27 mouse cellular contexts compared by ENCODE assay signal in genomic region chr14:12394318-12394717, GRCm38 (mm10). TPM values are rescaled to one million over a fixed set of nuclear protein-coding genes. Genes with fewer than 3 reads are reported as not detected.
DNase-seq lines count a peak whose midpoint lies in the region; ATAC-seq and TF ChIP-seq lines count a peak whose summit lies in the region.
"Had no signal": no experiment of that assay in that cellular context is flagged by ENCODE, and none has a peak within 500 bp of the region (broad histone marks: within the 10 kb centered on the region; RNA-seq: fewer than 3 reads in every experiment).

No protein-coding gene starts in this region.

- H3K36me3 ChIP-seq in forebrain, embryonic 11.5 days (ENCODE audit: control insufficient read depth, insufficient read depth, low read length): no peaks in the 10 kb centered on the region
- H3K36me3 ChIP-seq in forebrain, embryonic 15.5 days: no peaks in the 10 kb centered on the region
- no peaks in the 10 kb centered on the region for H3K36me3 ChIP-seq in midbrain, embryonic 15.5 days (replicated peaks)
- no peaks in the 10 kb centered on the region for H3K36me3 ChIP-seq in embryonic facial prominence, embryonic 10.5 days (replicated peaks)
- H3K36me3 ChIP-seq: embryonic facial prominence, embryonic 15.5 days; heart, embryonic 15.5 days; hindbrain, embryonic 13.5 days; intestine, embryonic 15.5 days; kidney, embryonic 15.5 days had no signal

- H3K4me1 ChIP-seq in forebrain, embryonic 11.5 days (replicated peaks; ENCODE audit: control insufficient read depth, insufficient read depth, low read length): peaks cover 42% of the 10 kb centered on the region
- H3K4me1 ChIP-seq in forebrain, embryonic 15.5 days: peaks cover 56% of the 10 kb centered on the region
- peaks cover 10% of the 10 kb centered on the region for H3K4me1 ChIP-seq in midbrain, embryonic 15.5 days
- H3K4me1 ChIP-seq in embryonic facial prominence, embryonic 10.5 days: peaks cover 50% of the 10 kb centered on the region
- H3K4me1 ChIP-seq: heart, embryonic 15.5 days; intestine, embryonic 15.5 days; kidney, embryonic 15.5 days had no signal

- H3K4me2 ChIP-seq in forebrain, embryonic 11.5 days (ENCODE audit: low read depth, low read length, severe bottlenecking): no peak overlapping the region
- no peak overlapping the region for H3K4me2 ChIP-seq in forebrain, embryonic 15.5 days (replicated peaks)
- no peak overlapping the region for H3K4me2 ChIP-seq in midbrain, embryonic 15.5 days
- H3K4me2 ChIP-seq: embryonic facial prominence, embryonic 15.5 days; heart, embryonic 11.5 days; heart, embryonic 15.5 days; hindbrain, embryonic 13.5 days; intestine, embryonic 15.5 days; kidney, embryonic 15.5 days had no signal

- ATAC-seq in forebrain, embryonic 11.5 days (replicated peaks; ENCODE audit: low FRiP score): no peak; the same call in 1 of the 2 replicates
- ATAC-seq in forebrain, embryonic 15.5 days (replicated peaks): no peak; the same call in 1 of the 2 replicates
- ATAC-seq in midbrain, embryonic 15.5 days (replicated peaks): no peak
- ATAC-seq: activated CD4-positive, CD25-positive, alpha-beta regulatory T cell, adult 4 months; intestine, embryonic 15.5 days; Patski had no signal

- H3K4me3 ChIP-seq in layer of hippocampus, adult 2 months: no peak overlapping the region
- H3K4me3 ChIP-seq in forebrain, embryonic 11.5 days (ENCODE audit: low read depth, low read length): no peak overlapping the region
- no peak overlapping the region for H3K4me3 ChIP-seq in forebrain, embryonic 15.5 days
- no peak overlapping the region for H3K4me3 ChIP-seq in midbrain, embryonic 15.5 days
- H3K4me3 ChIP-seq in embryonic facial prominence, embryonic 10.5 days: no peak overlapping the region
- H3K4me3 ChIP-seq: embryonic facial prominence, embryonic 15.5 days; erythroblast, embryonic 14.5 days; gastrocnemius, adult 2 months; heart, embryonic 15.5 days; hindbrain, embryonic 13.5 days; intestine, embryonic 15.5 days; kidney, embryonic 15.5 days had no signal

- no peak for TF ChIP-seq CTCF in layer of hippocampus, adult 2 months (conservative IDR thresholded peaks at IDR 0.05)

- H3K9me3 ChIP-seq in forebrain, embryonic 11.5 days (ENCODE audit: control insufficient read depth, low read length): no peaks in the 10 kb centered on the region
- H3K9me3 ChIP-seq in forebrain, embryonic 15.5 days: no peaks in the 10 kb centered on the region
- no peaks in the 10 kb centered on the region for H3K9me3 ChIP-seq in midbrain, embryonic 15.5 days
- no peaks in the 10 kb centered on the region for H3K9me3 ChIP-seq in embryonic facial prominence, embryonic 10.5 days
- H3K9me3 ChIP-seq: embryonic facial prominence, embryonic 15.5 days; heart, embryonic 15.5 days; hindbrain, embryonic 13.5 days; intestine, embryonic 15.5 days; kidney, embryonic 15.5 days had no signal

- H3K27ac ChIP-seq in layer of hippocampus, adult 2 months: peak overlapping the region; percentile 32; the same call in 1 of the 2 replicates
- H3K27ac ChIP-seq in forebrain, embryonic 11.5 days (ENCODE audit: low read depth, low read length): peak overlapping the region; percentile 2; the same call in 1 of the 2 replicates
- peak overlapping the region; percentile 59 for H3K27ac ChIP-seq in forebrain, embryonic 15.5 days (replicated peaks)
- no peak overlapping the region for H3K27ac ChIP-seq in midbrain, embryonic 15.5 days
- no peak overlapping the region for H3K27ac ChIP-seq in embryonic facial prominence, embryonic 10.5 days (replicated peaks)
- H3K27ac ChIP-seq: embryonic facial prominence, embryonic 15.5 days; gastrocnemius, adult 2 months; heart, embryonic 15.5 days; hindbrain, embryonic 13.5 days; intestine, embryonic 15.5 days; kidney, embryonic 15.5 days had no signal

- H3K9ac ChIP-seq in forebrain, embryonic 11.5 days (ENCODE audit: low read length): no peak overlapping the region
- no peak overlapping the region for H3K9ac ChIP-seq in forebrain, embryonic 15.5 days (replicated peaks)
- no peak overlapping the region for H3K9ac ChIP-seq in midbrain, embryonic 15.5 days
- H3K9ac ChIP-seq: embryonic facial prominence, embryonic 15.5 days; heart, embryonic 15.5 days; hindbrain, embryonic 13.5 days; intestine, embryonic 15.5 days; kidney, embryonic 15.5 days had no signal

- peaks cover 18% of the 10 kb centered on the region for H3K27me3 ChIP-seq in forebrain, embryonic 11.5 days (ENCODE audit: control insufficient read depth, insufficient read depth, low read length)
- no peaks in the 10 kb centered on the region for H3K27me3 ChIP-seq in forebrain, embryonic 15.5 days
- peaks cover 73% of the 10 kb centered on the region for H3K27me3 ChIP-seq in midbrain, embryonic 15.5 days (replicated peaks)
- peaks cover 93% of the 10 kb centered on the region for H3K27me3 ChIP-seq in embryonic facial prominence, embryonic 10.5 days (replicated peaks; ENCODE audit: low read depth, poor library complexity, severe bottlenecking)
- H3K27me3 ChIP-seq: embryonic facial prominence, embryonic 15.5 days; heart, embryonic 15.5 days; intestine, embryonic 15.5 days; kidney, embryonic 15.5 days had no signal

- WGBS in forebrain, embryonic 11.5 days: 17% methylated on average over 2 of the region's 2 CpGs
- WGBS in forebrain, embryonic 15.5 days: 0% methylated on average over 2 of the region's 2 CpGs
- WGBS in midbrain, embryonic 15.5 days: 30% methylated on average over 2 of the region's 2 CpGs
- WGBS in embryonic facial prominence, embryonic 10.5 days: 53% methylated on average over 2 of the region's 2 CpGs

- DNase-seq in adrenal gland, postnatal 36 days: peak; percentile 7 to 13
- no peak for DNase-seq in adrenal gland, adult (ENCODE audit: inconsistent age in 2 of 2, low spot score in 1 of 2)
- DNase-seq in layer of hippocampus, adult 2 months (ENCODE audit: low spot score in 2 of 2): no peak
- DNase-seq in layer of hippocampus, adult 18-20 months (ENCODE audit: low spot score in 2 of 2): no peak
- no peak for DNase-seq in forebrain, embryonic 11.5 days (ENCODE audit: low spot score)
- DNase-seq in embryonic facial prominence, embryonic 10.5 days (ENCODE audit: low spot score): no peak
- DNase-seq: adrenal gland, adult 8-10 months; cerebellum, adult 18-20 months; gastrocnemius, adult 2 months; gastrocnemius, postnatal 36 days; heart, adult 18-20 months; heart, postnatal 14 days; kidney, adult 2 months had no signal

RNA-seq across cellular contexts. Expression of gene Fezf2, which starts 46.3 kb away (rescaled TPM):
- total RNA-seq in adrenal gland, postnatal 36 days (2021): not detected
- 10 to 100 TPM; 40.4 to 46.2 TPM for total RNA-seq in layer of hippocampus, adult 2 months (2021)
- 10 to 100 TPM; 47.7 to 55.3 TPM for total RNA-seq in layer of hippocampus, adult 18-20 months (2021)
- 47.5 and 51.5 TPM in 2 replicates for polyA plus RNA-seq in forebrain, embryonic 11.5 days (2014; fragmentation: Nextera tagmentation; extraction: Ambion mirVana)
- polyA plus RNA-seq in forebrain, embryonic 15.5 days (2015; fragmentation: Nextera tagmentation; extraction: Ambion mirVana): 90.9 and 94.3 TPM in 2 replicates
- 4.1 and 4.2 TPM in 2 replicates for polyA plus RNA-seq in midbrain, embryonic 15.5 days (2015; fragmentation: Nextera tagmentation; extraction: Ambion mirVana)
- 2.8 and 3.2 TPM in 2 replicates for polyA plus RNA-seq in embryonic facial prominence, embryonic 10.5 days (2016; fragmentation: Nextera tagmentation; extraction: Ambion mirVana)
- total RNA-seq: adrenal gland, adult 8-10 months; gastrocnemius, adult 2 months; gastrocnemius, postnatal 36 days; heart, adult 18-20 months; hematopoietic stem cell, adult 5-6 weeks; MEL had no signal
- polyA plus RNA-seq: C2C12; erythroblast, embryonic 14.5 days; intestine, embryonic 15.5 days; kidney, adult 2 months; kidney, embryonic 15.5 days; Patski had no signal

Comparison
In these comparisons a context has a peak if more than half of its experiments do, and no peak if none do; other contexts are left out.
1. DNase-seq: peak in adrenal gland, postnatal 36 days (2 of 2); none in adrenal gland, adult (0 of 2), layer of hippocampus, adult 2 months (0 of 2), layer of hippocampus, adult 18-20 months (0 of 2), forebrain, embryonic 11.5 days (single experiment) and embryonic facial prominence, embryonic 10.5 days (single experiment).
2. H3K27ac ChIP-seq: peak in layer of hippocampus, adult 2 months (single experiment), forebrain, embryonic 11.5 days (single experiment) and forebrain, embryonic 15.5 days (single experiment); none in midbrain, embryonic 15.5 days (single experiment) and embryonic facial prominence, embryonic 10.5 days (single experiment).